Mouse (Mus musculus) neutrophil, adult 5-6 weeks (primary cell): ENCODE measurements around the gene Ccdc15. TPM values are rescaled to one million over a fixed set of nuclear protein-coding genes. Genes with fewer than 3 reads are reported as not detected.

Experiments used
- ATAC-seq: fragments of 151-379, 151-347 bp; 2 replicates; pipeline ENCODE4 v1.8.0; 2017; ENCODE audit warnings: mild to moderate bottlenecking, moderate TSS enrichment; ENCODE audit not compliant: insufficient number of reproducible peaks, poor library complexity, low FRiP score, severe bottlenecking; ENCODE audit errors: extremely low read depth
- total RNA-seq: library from RNA; stranded (forward); fragments of 200-1000 nt; gene quantifications from 2 replicates; pipeline ENCODE4 v1.2.3, GENCODE M21; 2017

The Ccdc15 gene
- total RNA-seq, 1 experiment from 2014 or later, result 15.1 TPM

GRCm38 (mm10) chr9:37245404-37245803 lies 102.8 kb downstream of the Ccdc15 start:
- ATAC-seq, result no peak

GRCm38 (mm10) chr9:37244600-37244999 lies 103.6 kb downstream of the Ccdc15 start:
- no peak for ATAC-seq

GRCm38 (mm10) chr9:37242764-37243163 lies 105.5 kb downstream of the Ccdc15 start:
- ATAC-seq, result 0 out of 2 replicates have a peak, but pooled peaks have one; percentile 14

GRCm38 (mm10) chr9:37235951-37236737 lies 112.1 kb downstream of the Ccdc15 start:
- ATAC-seq, result no peak

GRCm38 (mm10) chr9:37232201-37233195 lies 115.7 kb downstream of the Ccdc15 start:
- no peak for ATAC-seq

GRCm38 (mm10) chr9:37230486-37231195 lies 117.6 kb downstream of the Ccdc15 start:
- ATAC-seq, result peak; percentile 67

GRCm38 (mm10) chr9:37229880-37230325 lies 118.3 kb downstream of the Ccdc15 start:
- ATAC-seq, result peak; percentile 86

Other genes with a start within 250 kb of the Ccdc15 start
- gene Pknox2, start 201.0 kb downstream of the Ccdc15 start, total RNA-seq, result not detected in 2 replicates
- gene Tmem218, start 140.2 kb downstream of the Ccdc15 start, total RNA-seq, result 2.0 and 2.8 TPM in 2 replicates
- 30.0 and 30.4 TPM in 2 replicates for gene Slc37a2, start 92.7 kb downstream of the Ccdc15 start, total RNA-seq
- gene Hepacam, start 18.9 kb upstream of the Ccdc15 start, total RNA-seq, result not detected in 2 replicates
- gene Robo4, start 53.5 kb upstream of the Ccdc15 start, total RNA-seq, result 0.12 TPM in 1 of 2 replicates, not detected in the other
- not detected in 2 replicates for gene Robo3, start 84.8 kb upstream of the Ccdc15 start, total RNA-seq
- 56.7 and 63.6 TPM in 2 replicates for gene Msantd2, start 140.9 kb upstream of the Ccdc15 start, total RNA-seq
- 1.9 and 2.1 TPM in 2 replicates for gene Esam, start 179.6 kb upstream of the Ccdc15 start, total RNA-seq
- gene Vsig2, start 190.8 kb upstream of the Ccdc15 start, total RNA-seq, result 0.70 TPM in 1 of 2 replicates, not detected in the other
- 13.3 and 15.0 TPM in 2 replicates for gene Nrgn, start 204.5 kb upstream of the Ccdc15 start, total RNA-seq
- 6.4 and 10.5 TPM in 2 replicates for gene Siae, start 207.3 kb upstream of the Ccdc15 start, total RNA-seq